Mouse (Mus musculus): Measurements from ENCODE around the gene Timp3. TPM values are rescaled to one million over a fixed set of nuclear protein-coding genes. Genes with fewer than 3 reads are reported as not detected.

Timp3 gene
- polyA plus RNA-seq, 1 experiment from 2014 or later = 20.2 TPM

GRCm38 (mm10) chr10:86273410-86274191, 26.6 kb upstream of the Timp3 start:
- Histone ChIP-seq H3K9ac (ENCODE audit: low read length) (no peak overlapping the region), H3K27me3 (ENCODE audit: control insufficient read depth, insufficient read depth, low read length) (no peaks in the 10 kb centered on the region), H3K36me3 (ENCODE audit: control insufficient read depth, insufficient read depth, low read length) (no peaks in the 10 kb centered on the region), H3K9me3 (ENCODE audit: control insufficient read depth, low read length) (no peaks in the 10 kb centered on the region), H3K27ac (ENCODE audit: low read depth, low read length) (no peak overlapping the region), H3K4me3 (ENCODE audit: low read depth, low read length) (no peak overlapping the region), H3K4me2 (no peak overlapping the region), H3K4me1 (ENCODE audit: control insufficient read depth, insufficient read depth, low read length) (no peaks in the 10 kb centered on the region)
- DNase-seq (ENCODE audit: low spot score, missing footprints) = no peak
- no peak for ATAC-seq (ENCODE audit: low FRiP score)
- WGBS = 76% methylated on average over 19 of the region's 19 CpGs

- DNase-seq (ENCODE audit: low spot score, missing footprints) = no peak
- H3K4me1 ChIP-seq (ENCODE audit: control insufficient read depth, insufficient read depth, low read length) = no peaks in the 10 kb centered on the region
- H3K4me2 ChIP-seq = no peak overlapping the region
- no peaks in the 10 kb centered on the region for H3K36me3 ChIP-seq (ENCODE audit: control insufficient read depth, insufficient read depth, low read length)
- no peak overlapping the region for H3K27ac ChIP-seq (ENCODE audit: low read depth, low read length)
- ATAC-seq (ENCODE audit: low FRiP score) = no peak
- no peak overlapping the region for H3K4me3 ChIP-seq (ENCODE audit: low read depth, low read length)
- H3K9me3 ChIP-seq (ENCODE audit: control insufficient read depth, low read length) = no peaks in the 10 kb centered on the region
- WGBS = 89% methylated on average over 5 of the region's 5 CpGs
- no peaks in the 10 kb centered on the region for H3K27me3 ChIP-seq (ENCODE audit: control insufficient read depth, insufficient read depth, low read length)
- H3K9ac ChIP-seq (ENCODE audit: low read length) = no peak overlapping the region
Measured at GRCm38 (mm10) chr10:86275585-86275984, 24.6 kb upstream of the Timp3 start.

- 90% methylated on average over 5 of the region's 5 CpGs for WGBS
- Histone ChIP-seq H3K9me3 (ENCODE audit: control insufficient read depth, low read length) (no peaks in the 10 kb centered on the region), H3K4me1 (ENCODE audit: control insufficient read depth, insufficient read depth, low read length) (no peaks in the 10 kb centered on the region), H3K27ac (ENCODE audit: low read depth, low read length) (no peak overlapping the region), H3K9ac (ENCODE audit: low read length) (no peak overlapping the region), H3K4me2 (no peak overlapping the region), H3K27me3 (ENCODE audit: control insufficient read depth, insufficient read depth, low read length) (no peaks in the 10 kb centered on the region), H3K4me3 (ENCODE audit: low read depth, low read length) (no peak overlapping the region), H3K36me3 (ENCODE audit: control insufficient read depth, insufficient read depth, low read length) (no peaks in the 10 kb centered on the region)
- DNase-seq (ENCODE audit: low spot score, missing footprints) (no peak), ATAC-seq (ENCODE audit: low FRiP score) (no peak)
Measured at GRCm38 (mm10) chr10:86277327-86277726, 22.8 kb upstream of the Timp3 start.

GRCm38 (mm10) chr10:86278481-86278880, 21.7 kb upstream of the Timp3 start:
- no peaks in the 10 kb centered on the region for H3K36me3 ChIP-seq (ENCODE audit: control insufficient read depth, insufficient read depth, low read length)
- no peaks in the 10 kb centered on the region for H3K4me1 ChIP-seq (ENCODE audit: control insufficient read depth, insufficient read depth, low read length)
- DNase-seq (ENCODE audit: low spot score, missing footprints) (no peak), ATAC-seq (ENCODE audit: low FRiP score) (no peak)
- no peak overlapping the region for H3K9ac ChIP-seq (ENCODE audit: low read length)
- no peaks in the 10 kb centered on the region for H3K9me3 ChIP-seq (ENCODE audit: control insufficient read depth, low read length)
- 82% methylated on average over 2 of the region's 2 CpGs for WGBS
- H3K27me3 ChIP-seq (ENCODE audit: control insufficient read depth, insufficient read depth, low read length) = no peaks in the 10 kb centered on the region
- no peak overlapping the region for H3K27ac ChIP-seq (ENCODE audit: low read depth, low read length)
- H3K4me3 ChIP-seq (ENCODE audit: low read depth, low read length) = no peak overlapping the region
- H3K4me2 ChIP-seq = no peak overlapping the region

GRCm38 (mm10) chr10:86279579-86280168, 20.5 kb upstream of the Timp3 start:
- no peaks in the 10 kb centered on the region for H3K27me3 ChIP-seq (ENCODE audit: control insufficient read depth, insufficient read depth, low read length)
- no peak overlapping the region for H3K9ac ChIP-seq (ENCODE audit: low read length)
- no peak for DNase-seq (ENCODE audit: low spot score, missing footprints)
- H3K4me3 ChIP-seq (ENCODE audit: low read depth, low read length) = no peak overlapping the region
- WGBS = 89% methylated on average over 7 of the region's 7 CpGs
- H3K9me3 ChIP-seq (ENCODE audit: control insufficient read depth, low read length) = no peaks in the 10 kb centered on the region
- no peak for ATAC-seq (ENCODE audit: low FRiP score)
- no peak overlapping the region for H3K27ac ChIP-seq (ENCODE audit: low read depth, low read length)
- H3K4me2 ChIP-seq = no peak overlapping the region
- no peaks in the 10 kb centered on the region for H3K4me1 ChIP-seq (ENCODE audit: control insufficient read depth, insufficient read depth, low read length)
- H3K36me3 ChIP-seq (ENCODE audit: control insufficient read depth, insufficient read depth, low read length) = no peaks in the 10 kb centered on the region

- Histone ChIP-seq H3K4me2 (no peak overlapping the region), H3K9ac (ENCODE audit: low read length) (no peak overlapping the region), H3K4me1 (ENCODE audit: control insufficient read depth, insufficient read depth, low read length) (no peaks in the 10 kb centered on the region), H3K27me3 (ENCODE audit: control insufficient read depth, insufficient read depth, low read length) (no peaks in the 10 kb centered on the region), H3K9me3 (ENCODE audit: control insufficient read depth, low read length) (no peaks in the 10 kb centered on the region), H3K36me3 (ENCODE audit: control insufficient read depth, insufficient read depth, low read length) (no peaks in the 10 kb centered on the region), H3K27ac (ENCODE audit: low read depth, low read length) (no peak overlapping the region), H3K4me3 (ENCODE audit: low read depth, low read length) (no peak overlapping the region)
- ATAC-seq (ENCODE audit: low FRiP score) (no peak), DNase-seq (ENCODE audit: low spot score, missing footprints) (no peak)
- 84% methylated on average over 8 of the region's 8 CpGs for WGBS
Measured at GRCm38 (mm10) chr10:86281238-86281637, 18.9 kb upstream of the Timp3 start.

- H3K9me3 ChIP-seq (ENCODE audit: control insufficient read depth, low read length) = no peaks in the 10 kb centered on the region
- no peak overlapping the region for H3K27ac ChIP-seq (ENCODE audit: low read depth, low read length)
- H3K27me3 ChIP-seq (ENCODE audit: control insufficient read depth, insufficient read depth, low read length) = no peaks in the 10 kb centered on the region
- H3K36me3 ChIP-seq (ENCODE audit: control insufficient read depth, insufficient read depth, low read length) = no peaks in the 10 kb centered on the region
- no peak overlapping the region for H3K4me2 ChIP-seq
- no peak overlapping the region for H3K4me3 ChIP-seq (ENCODE audit: low read depth, low read length)
- H3K9ac ChIP-seq (ENCODE audit: low read length) = no peak overlapping the region
- no peak for ATAC-seq (ENCODE audit: low FRiP score)
- WGBS = 93% methylated on average over 7 of the region's 7 CpGs
- H3K4me1 ChIP-seq (ENCODE audit: control insufficient read depth, insufficient read depth, low read length) = no peaks in the 10 kb centered on the region
- no peak for DNase-seq (ENCODE audit: low spot score, missing footprints)
Measured at GRCm38 (mm10) chr10:86286508-86286907, 13.7 kb upstream of the Timp3 start.

- ATAC-seq (ENCODE audit: low FRiP score) (no peak), DNase-seq (ENCODE audit: low spot score, missing footprints) (no peak)
- H3K4me2 ChIP-seq = no peak overlapping the region
- no peaks in the 10 kb centered on the region; the same call in 1 of the 2 replicates for H3K4me1 ChIP-seq (ENCODE audit: control insufficient read depth, insufficient read depth, low read length)
- no peaks in the 10 kb centered on the region for H3K9me3 ChIP-seq (ENCODE audit: control insufficient read depth, low read length)
- H3K36me3 ChIP-seq (ENCODE audit: control insufficient read depth, insufficient read depth, low read length) = no peaks in the 10 kb centered on the region
- no peak overlapping the region for H3K27ac ChIP-seq (ENCODE audit: low read depth, low read length)
- no peak overlapping the region for H3K4me3 ChIP-seq (ENCODE audit: low read depth, low read length)
- no peaks in the 10 kb centered on the region for H3K27me3 ChIP-seq (ENCODE audit: control insufficient read depth, insufficient read depth, low read length)
- H3K9ac ChIP-seq (ENCODE audit: low read length) = no peak overlapping the region
- 86% methylated on average over 8 of the region's 8 CpGs for WGBS
Measured at GRCm38 (mm10) chr10:86290109-86290771, 9.9 kb upstream of the Timp3 start.

GRCm38 (mm10) chr10:86293880-86294279, 6.3 kb upstream of the Timp3 start:
- H3K4me1 ChIP-seq (ENCODE audit: control insufficient read depth, insufficient read depth, low read length) = peaks cover 8% of the 10 kb centered on the region; the same call in 1 of the 2 replicates
- H3K4me2 ChIP-seq = no peak overlapping the region
- H3K9me3 ChIP-seq (ENCODE audit: control insufficient read depth, low read length) = no peaks in the 10 kb centered on the region
- WGBS = 68% methylated on average over 1 of the region's 1 CpGs
- H3K27ac ChIP-seq (ENCODE audit: low read depth, low read length) = no peak overlapping the region
- no peaks in the 10 kb centered on the region for H3K36me3 ChIP-seq (ENCODE audit: control insufficient read depth, insufficient read depth, low read length)
- no peaks in the 10 kb centered on the region; the same call in 1 of the 2 replicates for H3K27me3 ChIP-seq (ENCODE audit: control insufficient read depth, insufficient read depth, low read length)
- H3K4me3 ChIP-seq (ENCODE audit: low read depth, low read length) = no peak overlapping the region
- no peak overlapping the region for H3K9ac ChIP-seq (ENCODE audit: low read length)
- DNase-seq (ENCODE audit: low spot score, missing footprints) (no peak), ATAC-seq (ENCODE audit: low FRiP score) (no peak)
